Mouse (Mus musculus): Measurements from ENCODE around the gene Elovl6. TPM values are rescaled to one million over a fixed set of nuclear protein-coding genes. Genes with fewer than 3 reads are reported as not detected.

The Elovl6 gene
- polyA plus RNA-seq, 1 experiment from 2014 or later, result 39.9 TPM

DNA sequence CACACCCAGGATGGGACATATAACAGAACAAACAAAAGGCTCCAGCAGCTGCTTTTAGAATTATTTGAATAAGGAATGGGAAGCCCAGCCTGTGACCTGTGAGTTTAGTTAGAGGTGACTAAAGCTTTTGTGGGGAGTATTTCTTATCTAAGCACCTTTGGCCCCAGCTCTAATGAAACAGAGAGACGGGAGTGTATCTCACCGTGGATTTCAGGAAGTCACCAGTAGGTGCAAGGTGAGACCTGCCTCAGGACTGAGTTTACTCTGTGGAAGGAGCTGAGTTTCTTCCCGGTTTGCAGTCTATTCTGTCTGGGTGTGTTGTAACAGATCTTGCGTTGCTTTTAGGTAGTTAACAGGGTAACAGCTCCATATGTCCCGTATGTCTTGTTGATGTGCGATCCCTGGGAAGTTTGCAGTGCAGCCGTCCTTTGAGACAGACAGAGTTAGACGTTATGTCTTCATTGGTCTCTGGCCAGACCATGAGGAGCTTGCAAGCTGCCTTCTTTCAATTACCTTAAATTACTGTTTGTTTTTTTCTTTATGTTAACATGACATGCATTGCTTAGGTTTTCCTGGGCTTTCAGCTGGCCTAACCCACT is 15.8 kb downstream of the Elovl6 start:
- Histone ChIP-seq H3K4me3 (ENCODE audit: low read depth, low read length) (no peak overlapping the region), H3K4me2 (ENCODE audit: low read depth, low read length, severe bottlenecking) (no peak overlapping the region), H3K27ac (ENCODE audit: low read depth, low read length) (no peak overlapping the region), H3K9me3 (ENCODE audit: control insufficient read depth, low read length) (peaks cover 3% of the 10 kb centered on the region; the same call in 1 of the 2 replicates), H3K36me3 (ENCODE audit: control insufficient read depth, insufficient read depth, low read length) (peaks cover 6% of the 10 kb centered on the region), H3K4me1 (replicated peaks; ENCODE audit: control insufficient read depth, insufficient read depth, low read length) (peaks cover 7% of the 10 kb centered on the region; the same call in 1 of the 2 replicates), H3K27me3 (ENCODE audit: control insufficient read depth, insufficient read depth, low read length) (no peaks in the 10 kb centered on the region), H3K9ac (ENCODE audit: low read length) (no peak overlapping the region)
- ATAC-seq (replicated peaks; ENCODE audit: low FRiP score) (no peak), DNase-seq (ENCODE audit: low spot score) (no peak)
- 60% methylated on average over 8 of the region's 8 CpGs for WGBS

GRCm38 (mm10) chr3:129548760-129549159 is 16.6 kb downstream of the Elovl6 start:
- peaks cover 7% of the 10 kb centered on the region; the same call in 1 of the 2 replicates for H3K4me1 ChIP-seq (replicated peaks; ENCODE audit: control insufficient read depth, insufficient read depth, low read length)
- H3K9me3 ChIP-seq (ENCODE audit: control insufficient read depth, low read length), result no peaks in the 10 kb centered on the region
- 20% methylated on average over 8 of the region's 8 CpGs for WGBS
- ATAC-seq (replicated peaks; ENCODE audit: low FRiP score), result peak; percentile 61
- no peaks in the 10 kb centered on the region for H3K27me3 ChIP-seq (ENCODE audit: control insufficient read depth, insufficient read depth, low read length)
- no peak overlapping the region for H3K9ac ChIP-seq (ENCODE audit: low read length)
- no peak overlapping the region for H3K4me3 ChIP-seq (ENCODE audit: low read depth, low read length)
- H3K36me3 ChIP-seq (ENCODE audit: control insufficient read depth, insufficient read depth, low read length), result no peaks in the 10 kb centered on the region
- H3K4me2 ChIP-seq (ENCODE audit: low read depth, low read length, severe bottlenecking), result no peak overlapping the region
- no peak for DNase-seq (ENCODE audit: low spot score)
- H3K27ac ChIP-seq (ENCODE audit: low read depth, low read length), result no peak overlapping the region

DNA sequence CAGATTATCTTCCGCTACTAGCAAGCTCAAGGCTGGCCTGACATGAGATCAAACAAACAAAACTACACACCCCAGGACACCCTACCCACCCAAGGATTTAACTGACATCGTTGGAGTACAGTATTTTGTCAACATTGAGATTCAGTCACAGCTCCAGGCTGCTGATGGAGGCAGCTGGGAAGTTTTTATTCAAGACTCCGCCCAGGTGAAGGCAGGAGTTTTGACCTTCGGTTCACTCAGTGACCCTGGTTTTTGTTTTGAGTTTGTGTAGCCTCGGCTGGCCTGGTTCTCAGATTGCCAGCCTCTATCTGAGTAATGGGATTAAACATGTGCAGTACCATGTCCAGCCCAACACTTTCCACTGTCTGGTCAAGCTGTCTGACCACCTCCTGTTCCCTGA is 17.4 kb downstream of the Elovl6 start:
- H3K36me3 ChIP-seq (ENCODE audit: control insufficient read depth, insufficient read depth, low read length), result no peaks in the 10 kb centered on the region
- H3K27me3 ChIP-seq (ENCODE audit: control insufficient read depth, insufficient read depth, low read length), result no peaks in the 10 kb centered on the region
- H3K4me3 ChIP-seq (ENCODE audit: low read depth, low read length), result no peak overlapping the region
- no peak overlapping the region for H3K27ac ChIP-seq (ENCODE audit: low read depth, low read length)
- 31% methylated on average over 5 of the region's 5 CpGs for WGBS
- H3K9ac ChIP-seq (ENCODE audit: low read length), result no peak overlapping the region
- H3K4me2 ChIP-seq (ENCODE audit: low read depth, low read length, severe bottlenecking), result no peak overlapping the region
- no peaks in the 10 kb centered on the region for H3K9me3 ChIP-seq (ENCODE audit: control insufficient read depth, low read length)
- no peak for ATAC-seq (replicated peaks; ENCODE audit: low FRiP score)
- H3K4me1 ChIP-seq (replicated peaks; ENCODE audit: control insufficient read depth, insufficient read depth, low read length), result peaks cover 7% of the 10 kb centered on the region; the same call in 1 of the 2 replicates
- no peak for DNase-seq (ENCODE audit: low spot score)

- H3K4me1 ChIP-seq (replicated peaks; ENCODE audit: control insufficient read depth, insufficient read depth, low read length), result peaks cover 7% of the 10 kb centered on the region; the same call in 1 of the 2 replicates
- WGBS, result 71% methylated on average over 9 of the region's 9 CpGs
Measured at GRCm38 (mm10) chr3:129551581-129552290, 19.6 kb downstream of the Elovl6 start.

GRCm38 (mm10) chr3:129552370-129552769 is 20.2 kb downstream of the Elovl6 start:
- WGBS, result 83% methylated on average over 6 of the region's 6 CpGs
- Histone ChIP-seq H3K4me3 (ENCODE audit: low read depth, low read length) (no peak overlapping the region), H3K4me2 (ENCODE audit: low read depth, low read length, severe bottlenecking) (no peak overlapping the region), H3K27ac (ENCODE audit: low read depth, low read length) (no peak overlapping the region), H3K9me3 (ENCODE audit: control insufficient read depth, low read length) (no peaks in the 10 kb centered on the region), H3K9ac (ENCODE audit: low read length) (no peak overlapping the region), H3K27me3 (ENCODE audit: control insufficient read depth, insufficient read depth, low read length) (no peaks in the 10 kb centered on the region), H3K36me3 (ENCODE audit: control insufficient read depth, insufficient read depth, low read length) (no peaks in the 10 kb centered on the region), H3K4me1 (replicated peaks; ENCODE audit: control insufficient read depth, insufficient read depth, low read length) (peaks cover 7% of the 10 kb centered on the region; the same call in 1 of the 2 replicates)
- ATAC-seq (replicated peaks; ENCODE audit: low FRiP score), result no peak
- DNase-seq (ENCODE audit: low spot score), result no peak

More at GRCm38 (mm10) chr3:129551581-129552290, 19.6 kb downstream of the Elovl6 start:
- H3K27ac ChIP-seq (ENCODE audit: low read depth, low read length), result no peak overlapping the region
- no peaks in the 10 kb centered on the region for H3K36me3 ChIP-seq (ENCODE audit: control insufficient read depth, insufficient read depth, low read length)
- H3K9ac ChIP-seq (ENCODE audit: low read length), result no peak overlapping the region
- DNase-seq (ENCODE audit: low spot score) (no peak), ATAC-seq (replicated peaks; ENCODE audit: low FRiP score) (no peak)
- no peaks in the 10 kb centered on the region for H3K27me3 ChIP-seq (ENCODE audit: control insufficient read depth, insufficient read depth, low read length)
- H3K4me3 ChIP-seq (ENCODE audit: low read depth, low read length), result no peak overlapping the region
- no peaks in the 10 kb centered on the region for H3K9me3 ChIP-seq (ENCODE audit: control insufficient read depth, low read length)
- no peak overlapping the region for H3K4me2 ChIP-seq (ENCODE audit: low read depth, low read length, severe bottlenecking)

GRCm38 (mm10) chr3:129553173-129553572 is 21.0 kb downstream of the Elovl6 start:
- no peaks in the 10 kb centered on the region for H3K9me3 ChIP-seq (ENCODE audit: control insufficient read depth, low read length)
- no peaks in the 10 kb centered on the region for H3K36me3 ChIP-seq (ENCODE audit: control insufficient read depth, insufficient read depth, low read length)
- ATAC-seq (replicated peaks; ENCODE audit: low FRiP score), result no peak

DNA sequence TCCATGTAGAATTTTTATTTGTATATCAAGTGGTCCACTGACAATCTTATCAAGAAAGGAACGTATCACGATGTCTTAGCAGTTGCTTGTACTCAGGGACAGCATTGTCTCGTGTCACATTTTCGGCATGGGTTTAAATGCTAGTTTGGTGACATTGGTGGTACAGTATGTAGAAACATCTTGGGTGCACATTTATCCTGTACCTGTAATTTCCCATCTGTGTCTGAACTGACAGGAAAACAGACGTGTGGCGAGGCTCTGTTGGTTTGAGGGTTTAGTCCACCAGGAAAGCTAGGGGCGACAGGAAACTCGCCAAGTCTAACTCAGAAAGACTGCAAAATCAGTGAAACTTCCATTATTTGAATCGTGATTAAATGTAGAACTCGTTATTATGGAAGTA is 21.5 kb downstream of the Elovl6 start:
- Histone ChIP-seq H3K4me2 (ENCODE audit: low read depth, low read length, severe bottlenecking) (no peak overlapping the region), H3K27ac (ENCODE audit: low read depth, low read length) (no peak overlapping the region), H3K9ac (ENCODE audit: low read length) (no peak overlapping the region), H3K36me3 (ENCODE audit: control insufficient read depth, insufficient read depth, low read length) (no peaks in the 10 kb centered on the region), H3K4me1 (replicated peaks; ENCODE audit: control insufficient read depth, insufficient read depth, low read length) (peaks cover 6% of the 10 kb centered on the region; the same call in 1 of the 2 replicates), H3K27me3 (ENCODE audit: control insufficient read depth, insufficient read depth, low read length) (no peaks in the 10 kb centered on the region), H3K4me3 (ENCODE audit: low read depth, low read length) (no peak overlapping the region), H3K9me3 (ENCODE audit: control insufficient read depth, low read length) (no peaks in the 10 kb centered on the region)
- WGBS, result 94% methylated on average over 10 of the region's 10 CpGs
- ATAC-seq (replicated peaks; ENCODE audit: low FRiP score), result no peak
- DNase-seq (ENCODE audit: low spot score), result no peak

More at GRCm38 (mm10) chr3:129553173-129553572, 21.0 kb downstream of the Elovl6 start:
- peaks cover 6% of the 10 kb centered on the region; the same call in 1 of the 2 replicates for H3K4me1 ChIP-seq (replicated peaks; ENCODE audit: control insufficient read depth, insufficient read depth, low read length)
- no peak overlapping the region for H3K4me3 ChIP-seq (ENCODE audit: low read depth, low read length)
- H3K4me2 ChIP-seq (ENCODE audit: low read depth, low read length, severe bottlenecking), result no peak overlapping the region
- H3K9ac ChIP-seq (ENCODE audit: low read length), result no peak overlapping the region
- no peak overlapping the region for H3K27ac ChIP-seq (ENCODE audit: low read depth, low read length)
- H3K27me3 ChIP-seq (ENCODE audit: control insufficient read depth, insufficient read depth, low read length), result no peaks in the 10 kb centered on the region
- 91% methylated on average over 9 of the region's 9 CpGs for WGBS
- no peak for DNase-seq (ENCODE audit: low spot score)

DNA sequence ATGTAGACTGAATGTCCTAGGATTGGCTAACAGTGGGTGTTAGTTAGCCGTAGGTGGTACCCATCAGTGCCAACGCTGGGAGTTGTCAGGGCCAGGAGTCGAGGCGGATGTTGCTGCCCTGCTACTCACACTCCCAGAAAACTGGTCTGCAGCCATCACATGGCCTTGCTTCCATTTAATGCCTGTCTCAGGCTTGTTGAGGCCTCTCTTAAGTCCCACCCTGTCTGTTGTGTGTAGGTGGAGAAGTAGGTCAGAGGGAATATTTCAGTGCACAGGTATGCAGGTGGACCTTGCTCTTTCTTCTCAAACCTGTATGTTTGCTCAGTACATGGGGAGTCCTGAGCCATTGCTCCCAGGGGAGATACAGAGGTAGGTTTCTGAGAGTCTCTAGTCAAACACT is 22.3 kb downstream of the Elovl6 start:
- Histone ChIP-seq H3K27ac (ENCODE audit: low read depth, low read length) (no peak overlapping the region), H3K9me3 (ENCODE audit: control insufficient read depth, low read length) (no peaks in the 10 kb centered on the region), H3K27me3 (ENCODE audit: control insufficient read depth, insufficient read depth, low read length) (no peaks in the 10 kb centered on the region), H3K4me3 (ENCODE audit: low read depth, low read length) (no peak overlapping the region), H3K9ac (ENCODE audit: low read length) (no peak overlapping the region), H3K36me3 (ENCODE audit: control insufficient read depth, insufficient read depth, low read length) (no peaks in the 10 kb centered on the region), H3K4me2 (ENCODE audit: low read depth, low read length, severe bottlenecking) (no peak overlapping the region), H3K4me1 (replicated peaks; ENCODE audit: control insufficient read depth, insufficient read depth, low read length) (peaks cover 2% of the 10 kb centered on the region; the same call in 1 of the 2 replicates)
- ATAC-seq (replicated peaks; ENCODE audit: low FRiP score) (no peak), DNase-seq (ENCODE audit: low spot score) (no peak)
- WGBS, result 93% methylated on average over 4 of the region's 4 CpGs

Measured in forebrain, embryonic 11.5 days (tissue).